Mouse (Mus musculus) T-helper 17 cell (primary cell): Measurements from ENCODE around the gene Mkrn2os.

Experiments
- in situ Hi-C, 2 experiments: fragments of 300-600 bp; cut with MboI, MseI; formaldehyde crosslinking; loops; 1 replicate in 1 of 2; 2 replicates in 1 of 2; pipeline ENCODE4 v1.15.1; 2025; ENCODE audit warnings: high pct_unique_total_duplicates in 2 of 2

Mkrn2os gene

GRCm38 (mm10) chr6:115583430-115584125 lies 8.8 kb downstream of the Mkrn2os start:
- in situ Hi-C loops = no loop called here

- in situ Hi-C loops = no loop called here
Observed at GRCm38 (mm10) chr6:115582328-115583115, 9.9 kb downstream of the Mkrn2os start.

- in situ Hi-C loops = no loop called here
Observed at GRCm38 (mm10) chr6:115580810-115581209, 11.6 kb downstream of the Mkrn2os start.

- in situ Hi-C loops = no loop called here
Observed at GRCm38 (mm10) chr6:115577941-115578340, 14.4 kb downstream of the Mkrn2os start.

- in situ Hi-C loops = no loop called here
Observed at GRCm38 (mm10) chr6:115577407-115577806, 15.0 kb downstream of the Mkrn2os start.

- in situ Hi-C loops = no loop called here
Observed at GRCm38 (mm10) chr6:115574171-115574570, 18.2 kb downstream of the Mkrn2os start.

GRCm38 (mm10) chr6:115565479-115566045 lies 26.8 kb downstream of the Mkrn2os start:
- in situ Hi-C loops = no loop called here

- in situ Hi-C loops = loop anchor here in 1 of 2 experiments (10.0 kb wide), 1 partner anchor 365 kb away; no protein-coding TSS in a partner anchor
Observed at GRCm38 (mm10) chr6:115559651-115560632, 32.4 kb downstream of the Mkrn2os start.

GRCm38 (mm10) chr6:115558176-115558575 lies 34.2 kb downstream of the Mkrn2os start:
- in situ Hi-C loops = loop anchor here in 1 of 2 experiments (10.0 kb wide), 1 partner anchor 367 kb away; no protein-coding TSS in a partner anchor

- in situ Hi-C loops = loop anchor here in 1 of 2 experiments (10.0 kb wide), 1 partner anchor 369 kb away; no protein-coding TSS in a partner anchor
Observed at GRCm38 (mm10) chr6:115555485-115555884, 36.9 kb downstream of the Mkrn2os start.

GRCm38 (mm10) chr6:115546276-115546675 lies 46.1 kb downstream of the Mkrn2os start:
- in situ Hi-C loops = no loop called here

GRCm38 (mm10) chr6:115544442-115544970 lies 47.9 kb downstream of the Mkrn2os start, which contains the start of gene Tsen2:
Gene Tsen2 (plus strand): TSS chr6:115544664.
- in situ Hi-C loops = no loop called here

- in situ Hi-C loops = no loop called here
Observed at GRCm38 (mm10) chr6:115542341-115542740, 50.0 kb downstream of the Mkrn2os start.

- in situ Hi-C loops = no loop called here
Observed at GRCm38 (mm10) chr6:115541676-115542275, 50.6 kb downstream of the Mkrn2os start.

- in situ Hi-C loops = loop anchor here (5.0 to 10.0 kb wide), 3 partner anchors 154 to 312 kb away; partner anchors contain the start of gene Gm17482 (in 2 of the 2)
Observed at GRCm38 (mm10) chr6:115538645-115539429, 53.5 kb downstream of the Mkrn2os start.

GRCm38 (mm10) chr6:115536169-115536568 lies 56.2 kb downstream of the Mkrn2os start:
- in situ Hi-C loops = loop anchor here (5.0 to 10.0 kb wide), 3 partner anchors 151 to 309 kb away; partner anchors contain the start of gene Gm17482 (in 2 of the 2)

- in situ Hi-C loops = loop anchor here (5.0 to 10.0 kb wide), 3 partner anchors 150 to 307 kb away; partner anchors contain the start of gene Gm17482 (in 2 of the 2)
Observed at GRCm38 (mm10) chr6:115534617-115535016, 57.8 kb downstream of the Mkrn2os start.
